Mouse (Mus musculus) retina, adult 2 months (tissue): Measurements from ENCODE around the gene Gmds.

ENCODE experiments used
- DNase-seq: peaks from one replicate; pipeline ENCODE4 v3.0.0-alpha.2; 2012; ENCODE audit warnings: low read depth, low spot score

Gmds gene

DNA sequence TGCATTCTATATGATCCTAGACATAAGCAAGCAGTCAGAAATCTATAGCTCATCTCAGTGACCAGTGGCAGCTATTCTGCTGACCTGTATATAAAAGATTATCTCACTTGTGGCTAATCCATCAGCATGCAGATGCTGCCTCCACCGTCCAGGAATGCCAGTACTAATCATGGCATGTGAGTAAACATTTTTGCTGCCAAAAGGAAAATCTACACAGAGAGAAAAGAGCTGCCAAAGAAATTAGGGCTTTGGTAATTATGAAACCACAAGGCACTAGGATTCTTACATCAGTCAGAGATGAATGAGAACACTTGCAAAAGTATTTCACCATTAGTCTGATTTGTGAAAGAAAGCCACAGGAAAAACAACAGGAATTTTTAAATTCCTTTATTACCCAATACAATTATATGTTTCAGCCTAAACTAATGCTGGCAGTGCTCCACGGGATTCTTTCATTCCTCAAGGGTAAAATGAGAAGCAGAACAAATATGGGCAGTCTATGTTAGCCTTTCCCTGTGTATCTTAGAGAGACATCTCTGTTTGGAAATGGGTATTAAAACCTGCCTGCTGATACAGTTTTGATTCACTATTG lies 71.3 kb downstream of the Gmds start:
- DNase-seq: no peak

DNA sequence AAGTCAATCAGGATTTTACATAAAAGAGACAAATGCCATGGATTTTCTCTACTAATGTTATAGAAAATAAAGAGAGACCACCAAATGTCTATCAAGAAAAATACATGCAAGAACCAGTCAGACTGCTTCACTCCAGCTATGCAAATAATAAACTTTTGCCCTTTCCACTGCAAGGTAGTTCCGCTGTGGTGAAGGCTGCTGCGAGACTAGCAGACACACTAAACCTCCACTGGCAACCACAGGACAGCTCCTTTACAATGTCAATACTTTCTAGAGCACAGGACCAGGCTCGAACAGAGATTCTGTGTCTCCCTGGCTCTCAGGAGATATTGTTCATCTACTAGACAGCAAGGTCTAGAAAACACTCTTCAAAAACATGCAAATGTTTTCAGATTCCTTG lies 71.8 kb downstream of the Gmds start:
- no peak for DNase-seq

DNA sequence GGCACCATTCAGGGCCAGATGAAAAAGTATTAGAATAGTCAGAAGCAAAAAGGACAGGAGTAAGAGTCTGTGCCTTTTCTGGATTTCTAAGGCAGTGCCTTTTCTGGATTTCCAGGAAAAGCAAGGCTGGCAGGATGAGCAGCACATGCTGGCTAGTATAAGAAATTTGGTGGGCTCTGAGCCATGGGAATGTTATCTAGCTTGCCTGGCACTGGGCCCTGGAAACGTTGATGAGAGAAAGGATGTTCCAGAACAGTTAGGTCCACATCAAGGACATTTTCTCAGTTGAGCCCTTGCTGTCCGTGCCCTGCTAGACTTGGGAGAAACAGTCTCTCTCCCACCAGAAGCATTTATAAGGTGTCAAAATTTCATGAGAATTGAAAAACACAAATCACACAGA lies 82.4 kb downstream of the Gmds start:
- DNase-seq: no peak

DNA sequence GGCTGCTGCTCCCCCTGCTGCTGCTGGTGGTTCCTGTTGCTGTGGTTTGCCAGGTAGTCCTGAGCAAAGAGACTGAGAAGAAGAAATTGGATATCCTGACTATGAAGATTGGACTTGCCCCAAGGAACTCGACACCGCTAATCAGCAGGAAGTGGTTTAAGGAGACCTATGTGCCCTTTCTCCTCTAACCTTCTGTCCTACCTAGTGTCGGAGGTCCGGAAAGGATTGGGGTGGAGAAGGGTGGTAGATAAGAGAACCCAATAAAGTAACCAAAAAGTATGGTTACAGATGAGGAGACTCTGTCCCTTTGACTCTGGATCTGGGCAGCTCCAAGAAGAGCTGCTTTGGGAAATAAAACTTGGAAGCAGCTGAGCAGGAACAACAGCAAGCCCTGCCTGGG lies 86.3 kb downstream of the Gmds start:
- no peak for DNase-seq

DNA sequence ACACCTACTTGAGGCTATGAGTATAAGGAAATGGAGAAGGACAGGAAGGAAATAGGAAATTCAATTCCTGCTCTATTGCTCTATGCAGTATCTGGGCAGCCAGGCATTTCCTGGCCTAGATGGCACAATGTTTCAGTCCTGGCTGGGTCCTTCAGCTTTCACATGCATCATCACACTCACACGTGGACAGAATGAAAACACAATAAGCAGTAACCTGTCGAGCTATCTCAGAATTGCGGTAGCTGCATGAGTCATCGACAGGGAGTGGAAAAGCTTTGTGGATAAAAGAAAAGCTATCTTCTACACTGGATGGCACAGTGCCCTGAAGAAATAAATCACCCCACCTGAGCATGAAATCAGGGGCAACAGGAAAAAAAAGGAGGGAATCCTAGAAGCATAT lies 96.3 kb downstream of the Gmds start:
- DNase-seq: no peak

DNA sequence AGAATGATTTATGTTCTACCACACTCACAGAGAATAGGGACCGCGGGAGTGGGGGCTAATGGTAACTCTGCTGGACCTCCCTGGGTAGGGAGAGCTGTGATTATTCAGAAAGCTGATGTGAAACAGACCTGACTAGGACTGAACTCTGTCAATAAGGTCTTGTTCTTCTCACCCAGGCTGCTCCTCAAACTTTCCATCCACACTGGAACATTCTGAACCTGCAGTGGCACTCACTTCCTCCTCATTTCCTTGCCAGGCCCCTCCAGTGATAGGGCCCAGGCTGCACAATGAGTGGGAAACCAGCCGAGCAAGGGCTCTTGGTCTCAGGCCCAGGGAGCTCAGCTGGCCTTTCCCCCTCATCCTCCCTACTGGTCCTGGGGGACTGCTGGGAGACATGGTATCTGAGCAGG lies 102.3 kb downstream of the Gmds start:
- DNase-seq: no peak

DNA sequence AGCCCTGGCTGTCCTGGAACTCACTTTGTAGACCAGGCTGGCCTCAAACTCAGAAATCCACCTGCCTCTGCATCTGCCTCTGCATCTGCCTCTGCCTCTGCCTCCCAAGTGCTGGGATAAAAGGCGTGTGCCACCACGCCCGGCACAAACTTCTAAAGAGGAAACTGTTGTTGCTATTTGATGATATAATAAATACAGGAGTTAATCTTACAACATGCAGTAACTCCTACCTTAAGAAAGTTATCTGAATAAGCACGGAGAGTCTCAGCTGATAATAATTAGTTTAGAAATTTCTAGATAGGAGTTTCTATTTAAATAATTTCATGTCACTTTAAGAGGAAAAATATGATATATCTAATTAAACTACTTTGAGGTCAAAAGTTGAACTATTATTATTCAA lies 103.5 kb downstream of the Gmds start:
- DNase-seq: no peak

DNA sequence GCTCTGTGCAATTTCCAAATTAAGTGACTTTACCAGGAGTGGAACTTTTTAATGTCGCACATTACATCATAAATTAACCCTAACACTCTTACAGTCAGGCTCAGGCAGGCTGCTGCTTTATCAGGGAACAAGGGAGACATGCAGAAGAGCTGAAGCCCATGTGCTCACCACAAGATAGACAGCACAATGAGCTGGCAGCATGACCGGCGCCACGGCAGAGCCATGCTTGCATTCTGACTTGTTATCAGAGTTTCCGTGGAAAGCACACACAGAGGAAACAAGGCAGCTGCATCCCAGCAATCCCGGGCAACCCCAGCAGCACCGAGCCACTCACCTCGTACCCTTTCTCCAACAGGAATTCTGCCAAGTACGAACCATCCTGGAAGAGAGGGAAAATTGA lies 104.5 kb downstream of the Gmds start:
- no peak for DNase-seq

DNA sequence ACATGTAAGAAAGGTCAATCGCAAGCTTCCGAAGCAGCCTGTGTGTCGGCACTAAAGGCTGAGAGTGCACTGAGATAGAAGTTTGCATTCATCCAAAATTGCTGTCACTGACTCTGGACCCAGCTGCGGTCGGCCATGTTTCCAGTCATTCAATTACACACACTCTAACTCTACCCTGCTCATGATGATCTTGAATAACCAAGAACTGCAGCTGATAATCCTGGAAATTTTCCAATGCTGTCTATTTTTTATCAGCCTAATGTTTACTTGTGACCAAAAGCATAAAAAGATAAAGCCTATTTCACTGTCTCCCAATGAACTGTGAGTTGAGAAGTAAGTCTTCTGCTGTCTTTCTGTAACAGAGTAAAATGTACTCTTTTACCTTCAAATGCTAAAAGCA lies 106.1 kb downstream of the Gmds start:
- DNase-seq: no peak

DNA sequence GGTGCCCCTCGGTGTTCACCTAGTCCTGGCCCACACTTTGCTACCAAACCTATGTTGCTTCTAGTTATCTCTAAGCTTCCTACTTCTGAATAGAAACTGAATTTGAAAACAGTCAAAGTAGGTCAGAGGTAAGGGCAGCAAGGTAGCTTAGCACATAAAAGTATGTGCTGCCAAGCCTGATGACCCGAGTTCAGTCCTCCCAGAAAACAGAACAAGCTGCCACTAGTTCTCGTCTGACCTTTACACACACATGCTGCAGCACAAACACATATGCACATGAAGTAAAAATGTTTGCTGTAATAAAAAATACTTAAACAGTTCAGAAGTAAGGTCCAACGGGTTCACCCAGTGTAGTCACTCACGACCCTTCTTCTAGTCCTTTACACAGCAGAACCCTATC lies 106.6 kb downstream of the Gmds start:
- no peak for DNase-seq

DNA sequence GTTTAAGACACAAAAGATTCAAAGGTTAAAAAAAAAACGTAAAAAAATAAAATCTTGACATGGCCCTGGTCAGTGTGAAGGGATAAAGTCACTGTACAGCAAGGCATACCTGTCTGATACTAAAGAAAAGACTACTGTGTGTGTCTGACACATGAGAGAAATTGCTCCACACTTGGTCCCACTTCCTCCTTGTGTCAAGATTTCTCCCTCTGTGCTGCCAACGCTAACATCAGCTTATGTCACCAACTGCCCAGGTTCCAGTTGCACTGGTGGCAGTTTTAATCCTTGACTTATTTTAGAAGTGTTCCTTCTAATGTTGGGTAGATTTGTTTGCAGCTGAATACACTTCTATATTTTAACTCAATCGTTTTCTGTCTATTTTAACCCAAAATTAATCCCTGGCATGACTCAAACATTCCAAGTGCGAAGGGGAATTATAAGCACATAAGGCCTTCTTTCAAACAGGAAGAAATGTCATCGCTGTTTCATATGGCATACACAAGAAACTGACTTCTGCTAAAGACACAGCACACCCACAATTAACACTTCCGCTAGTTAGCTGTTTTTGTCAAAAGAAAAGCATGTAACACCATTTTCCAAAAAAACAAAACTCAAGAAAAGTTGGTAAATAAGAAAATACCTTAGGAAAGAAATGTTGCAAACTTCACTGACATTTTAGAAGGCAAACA lies 110.5 kb downstream of the Gmds start:
- no peak for DNase-seq

DNA sequence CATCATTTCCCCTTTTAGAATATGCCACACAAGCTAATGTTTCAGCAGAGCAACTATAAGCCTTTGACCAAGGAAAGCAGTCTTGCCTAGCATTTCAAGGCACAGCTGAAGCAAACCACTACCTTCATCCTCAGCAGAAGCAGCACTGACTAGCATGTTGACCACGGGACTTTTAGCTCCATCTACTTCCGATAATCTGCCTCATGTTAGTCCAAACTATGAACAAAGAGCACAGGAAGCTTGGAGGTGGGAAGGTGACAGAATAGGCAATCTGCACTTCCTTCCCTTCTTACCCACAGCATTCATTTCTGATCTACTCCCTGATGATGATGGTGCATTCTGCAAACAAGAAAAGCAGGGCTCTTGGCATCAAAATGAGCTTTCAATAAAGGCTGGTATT lies 120.9 kb downstream of the Gmds start:
- DNase-seq: no peak

DNA sequence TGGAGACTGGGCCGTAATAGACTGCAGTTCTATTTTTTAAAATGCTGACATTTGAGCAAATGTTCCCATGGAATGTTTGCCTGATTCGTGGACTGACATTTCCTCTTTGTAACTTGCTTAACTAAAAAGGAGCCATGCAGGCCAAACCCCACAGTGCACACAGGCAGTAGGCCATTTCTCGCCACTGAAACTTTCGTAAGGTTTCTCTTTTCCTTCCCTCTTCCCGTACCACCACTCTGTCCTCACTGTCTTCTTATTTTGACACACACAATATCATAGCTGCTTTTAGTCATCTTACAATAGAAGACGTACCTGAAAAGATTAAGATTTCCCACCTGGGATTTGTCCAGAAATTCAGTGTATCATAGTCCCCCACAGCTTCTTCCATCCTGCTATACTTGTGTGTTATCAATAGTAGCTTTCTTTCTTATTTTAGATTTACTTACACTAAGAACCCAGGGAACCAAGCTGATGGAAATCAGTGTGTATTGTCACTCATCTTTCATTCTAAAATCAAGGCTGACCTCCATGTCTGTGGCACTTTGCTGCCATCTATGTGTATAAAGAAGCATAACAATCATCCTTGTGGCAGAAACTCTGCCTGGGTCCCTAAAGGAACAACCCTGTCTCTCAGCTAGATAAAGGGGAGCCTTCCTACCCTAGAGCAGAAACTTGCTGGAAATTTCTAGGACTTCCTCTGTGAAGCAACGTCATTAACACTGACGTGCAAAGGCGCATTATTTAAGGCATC lies 124.7 kb downstream of the Gmds start:
- DNase-seq: peak; percentile 8

DNA sequence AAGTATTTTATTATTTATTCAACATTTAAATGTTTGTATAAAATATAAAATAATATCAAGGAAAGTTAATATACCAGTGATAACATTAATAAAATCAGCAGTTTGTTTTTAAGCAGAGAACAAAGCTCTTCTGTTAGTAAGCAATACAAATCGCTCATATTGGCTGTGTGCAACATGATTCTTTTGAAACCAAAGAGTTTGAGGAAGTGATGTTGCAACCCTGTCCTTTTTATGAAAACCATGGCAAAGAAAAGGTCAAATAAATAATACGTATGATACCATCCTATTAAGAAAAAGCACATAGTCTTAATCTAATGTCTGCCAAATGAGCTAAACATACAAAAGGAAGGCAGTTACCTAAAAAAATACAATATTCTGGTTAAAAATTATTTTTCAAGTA lies 126.4 kb downstream of the Gmds start:
- no peak for DNase-seq

DNA sequence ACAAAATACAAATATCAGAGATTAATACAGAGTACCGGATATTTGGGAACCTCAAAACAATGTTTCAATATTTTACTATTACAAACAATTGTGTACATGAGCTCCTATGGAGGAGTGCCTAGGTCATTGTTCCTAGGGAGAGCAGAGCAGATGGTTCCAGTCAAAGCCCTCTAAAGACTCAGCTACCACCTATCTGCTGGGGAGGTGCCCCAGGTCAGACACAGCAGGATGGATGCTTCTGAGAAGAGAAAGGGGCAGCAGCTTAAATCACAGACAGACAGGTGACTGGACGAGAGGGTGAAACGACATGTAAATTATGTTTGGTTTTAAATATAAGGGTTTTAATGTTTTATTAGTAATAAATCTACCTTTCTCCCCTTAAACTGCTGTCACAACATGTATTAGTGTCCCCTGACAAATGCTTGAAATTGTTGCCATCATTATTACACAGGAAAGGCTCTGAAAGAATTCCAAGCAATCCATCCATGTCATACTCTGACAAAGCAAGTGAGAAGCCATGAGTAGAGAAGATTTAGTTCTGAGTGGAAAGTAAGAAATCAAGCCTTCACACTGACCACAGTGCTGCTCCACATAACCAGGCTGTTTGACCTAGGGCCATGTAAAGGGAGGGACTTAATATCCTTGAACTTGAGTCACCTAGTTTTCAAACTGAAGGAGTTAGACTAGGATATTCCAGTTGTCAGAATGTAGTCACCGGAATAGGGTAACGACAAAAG lies 131.2 kb downstream of the Gmds start:
- DNase-seq: no peak

DNA sequence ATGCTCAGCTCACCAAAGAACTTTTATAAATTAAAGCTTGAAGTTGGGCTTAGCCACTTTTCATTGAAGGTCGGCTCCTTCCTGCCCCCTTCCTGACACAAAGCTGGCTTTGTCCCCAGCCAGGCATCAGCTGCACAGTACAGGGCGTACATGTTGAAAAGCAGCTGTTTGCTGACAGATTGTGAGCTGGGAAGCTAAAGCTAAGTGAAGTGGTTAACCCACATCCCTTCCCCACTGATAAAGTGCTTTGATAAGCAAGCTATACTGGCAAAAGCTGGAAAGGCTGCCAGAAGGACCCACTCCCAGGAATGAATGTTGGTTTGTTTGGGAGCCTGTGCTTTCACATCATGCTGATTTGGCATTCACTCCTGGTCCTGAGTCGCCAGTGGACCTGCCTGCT lies 158.6 kb downstream of the Gmds start:
- DNase-seq: no peak

DNA sequence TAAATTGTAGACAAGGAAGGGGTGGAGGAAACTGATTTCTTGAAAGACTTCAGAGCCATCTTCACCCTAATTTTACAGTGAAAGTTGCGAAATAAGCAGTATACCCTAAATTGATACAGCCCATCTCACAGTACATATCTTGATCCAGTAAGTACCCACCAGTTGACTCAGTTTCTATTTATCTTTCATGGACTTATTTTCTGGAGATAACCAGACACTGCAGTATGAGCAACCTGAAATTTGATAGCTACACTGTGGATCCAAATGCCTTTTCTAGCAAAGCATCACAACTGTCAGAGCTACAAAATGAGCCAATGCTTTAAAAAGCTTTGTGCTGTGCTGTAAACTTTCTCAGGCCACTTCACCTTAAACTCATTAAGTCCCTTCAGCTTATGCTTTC lies 159.9 kb downstream of the Gmds start:
- DNase-seq: no peak

DNA sequence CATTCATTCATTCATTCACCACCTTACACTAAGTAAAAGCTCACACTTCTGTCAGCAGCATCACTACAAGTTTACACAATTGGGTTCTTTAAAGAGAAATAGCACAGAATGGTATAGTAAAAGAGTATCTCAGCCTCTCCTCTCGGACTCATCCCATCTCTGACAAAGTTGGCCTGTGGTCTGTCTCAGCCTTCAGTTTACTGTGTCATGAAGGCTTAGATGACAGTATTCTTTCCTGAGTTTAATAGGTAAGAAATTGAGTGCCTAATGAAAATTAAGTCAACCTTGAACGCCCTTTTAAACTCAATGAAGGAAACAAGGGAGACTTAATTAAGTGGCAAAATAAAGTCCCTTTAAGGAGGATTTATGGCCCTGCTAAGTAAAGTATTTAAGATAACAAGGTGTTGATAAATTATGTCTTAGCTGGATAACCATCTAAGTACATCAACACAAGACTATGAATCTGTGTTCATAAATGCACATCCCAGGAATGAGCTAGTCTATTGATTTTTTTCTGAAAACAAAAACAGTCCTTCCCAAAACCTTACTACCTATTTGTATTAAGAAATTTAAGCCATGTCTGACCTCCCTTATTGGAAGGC lies 160.6 kb downstream of the Gmds start:
- no peak for DNase-seq

DNA sequence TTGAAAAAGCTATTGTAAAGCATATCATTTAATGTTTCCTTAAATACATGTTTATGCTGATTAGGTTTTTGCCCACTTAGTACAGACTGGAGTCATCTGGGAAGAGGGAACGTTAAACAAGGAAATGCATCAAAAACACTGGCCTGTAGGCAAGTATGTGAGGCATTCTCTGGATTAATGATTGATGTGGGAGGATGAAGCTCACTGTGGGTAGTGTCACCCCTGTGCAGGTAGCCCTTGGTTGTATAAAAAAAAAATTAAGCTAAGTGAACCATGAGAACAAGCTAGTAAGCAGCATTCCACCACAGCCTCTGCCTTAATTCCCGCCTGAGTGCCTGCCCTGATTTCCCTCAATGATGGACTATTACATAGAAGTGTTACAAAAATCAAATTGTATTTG lies 163.5 kb downstream of the Gmds start:
- DNase-seq: no peak

DNA sequence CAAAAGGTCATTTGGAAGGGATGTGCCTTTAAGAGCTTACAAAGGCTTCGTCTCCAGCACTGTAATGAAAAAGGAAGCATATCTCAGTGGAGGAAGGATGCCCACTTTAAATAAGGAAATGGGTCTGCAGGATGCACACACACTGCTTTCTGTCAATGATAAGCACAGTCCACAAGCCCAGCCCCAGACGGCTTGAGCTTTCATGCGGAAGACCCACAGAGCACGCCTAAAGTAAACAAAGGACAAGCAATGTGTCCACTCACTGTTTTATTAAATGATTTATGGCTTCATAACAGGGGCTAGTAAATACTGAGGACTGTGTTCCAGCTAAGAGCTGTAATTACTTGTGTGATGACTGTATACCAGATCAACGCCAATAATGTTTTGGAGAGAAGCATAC lies 169.4 kb downstream of the Gmds start:
- DNase-seq: no peak

DNA sequence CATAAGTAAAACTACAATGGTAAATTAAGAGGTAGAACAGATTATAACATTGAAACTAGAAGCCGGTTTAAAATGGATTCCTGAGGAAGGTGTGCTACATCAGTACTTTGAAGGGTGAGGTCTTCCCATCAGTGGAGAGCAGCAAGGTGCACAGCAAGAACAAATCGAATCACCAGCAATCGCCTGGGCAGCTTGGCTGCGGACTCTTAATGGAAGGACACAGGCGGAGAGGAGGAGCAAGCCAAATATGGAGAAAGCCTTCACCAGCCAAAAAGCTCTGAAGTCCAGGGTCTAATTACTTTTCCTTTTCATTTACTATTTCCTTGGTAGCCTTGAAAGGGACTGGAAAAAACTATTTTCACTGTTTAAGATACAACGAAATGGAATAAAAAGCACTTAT lies 170.7 kb downstream of the Gmds start:
- DNase-seq: no peak

DNA sequence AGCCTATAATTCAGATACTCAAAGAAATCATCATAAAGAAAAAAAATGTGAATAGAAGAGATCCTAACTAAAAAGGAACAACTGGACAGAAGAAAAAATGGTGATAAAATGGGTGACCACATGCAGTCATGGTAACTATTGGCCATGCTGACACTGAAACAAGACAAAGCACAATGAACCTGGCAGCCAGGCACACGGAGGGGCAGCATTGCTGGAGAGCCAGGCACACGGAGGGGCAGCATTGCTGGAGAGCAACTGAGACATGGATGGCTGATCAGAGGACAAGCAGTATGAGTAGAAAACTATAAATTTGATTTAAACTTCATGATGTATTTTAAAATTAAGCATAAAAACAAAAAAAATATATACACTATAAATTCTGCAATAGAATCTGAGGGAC lies 173.0 kb downstream of the Gmds start:
- DNase-seq: no peak
